Mouse (Mus musculus) common myeloid progenitor, adult 5-6 weeks (primary cell): ENCODE results near the gene Smg6. TPM values are rescaled to one million over a fixed set of nuclear protein-coding genes. Genes with fewer than 3 reads are reported as not detected.

Experiments used
- ATAC-seq: replicated peaks from 2 replicates; pipeline ENCODE4 v1.8.0; 2016; ENCODE audit warnings: low read depth, mild to moderate bottlenecking, moderate TSS enrichment, inconsistent platforms; ENCODE audit not compliant: poor library complexity, severe bottlenecking
- total RNA-seq: library from RNA; stranded (forward); fragments of 200-1000, 187-1606 nt; gene quantifications from 2 replicates; pipeline ENCODE4 v1.2.3, GENCODE M21; 2017

The Smg6 gene
- total RNA-seq, 1 experiment from 2014 or later: 46.7 TPM

DNA sequence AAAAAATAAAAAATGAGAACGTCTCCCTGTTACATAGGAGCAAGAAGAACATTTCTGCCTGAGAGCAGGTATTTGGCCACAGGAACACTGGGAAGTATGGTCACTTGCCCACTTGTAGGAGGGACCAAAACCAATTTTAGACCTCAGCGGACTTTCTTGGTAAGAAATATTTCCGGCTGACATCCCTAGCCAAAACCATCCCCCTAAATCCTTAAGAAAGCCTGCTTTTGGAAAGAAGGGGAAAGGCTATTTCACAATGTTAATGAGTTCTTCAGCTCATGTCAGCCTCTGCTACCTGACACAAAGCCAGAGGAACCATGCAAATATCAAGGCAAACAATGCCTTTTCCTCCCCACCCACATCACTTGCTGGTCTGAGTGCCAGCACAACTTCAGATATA, 108.5 kb downstream of the Smg6 start:
- ATAC-seq: no peak

DNA sequence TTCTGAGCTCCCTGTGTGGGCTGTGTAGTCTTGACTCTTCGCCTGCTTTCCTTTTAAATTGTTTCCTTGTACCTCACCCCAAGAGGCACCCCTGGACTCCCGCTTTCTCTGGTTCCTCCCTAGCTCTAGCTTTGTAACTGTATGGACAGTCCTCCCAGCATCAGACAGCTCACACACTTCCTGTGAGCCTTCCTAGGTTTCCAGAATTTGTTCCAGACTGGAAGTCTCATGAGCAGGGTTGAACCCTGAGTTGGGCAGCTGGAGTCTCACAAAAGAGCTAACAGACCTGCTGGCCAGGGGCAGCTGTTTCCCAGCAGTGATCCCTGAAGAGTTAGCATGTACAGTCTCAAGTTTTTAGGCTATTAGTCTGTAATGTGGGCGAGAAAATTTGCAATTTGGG, 118.7 kb downstream of the Smg6 start:
- ATAC-seq: no peak

DNA sequence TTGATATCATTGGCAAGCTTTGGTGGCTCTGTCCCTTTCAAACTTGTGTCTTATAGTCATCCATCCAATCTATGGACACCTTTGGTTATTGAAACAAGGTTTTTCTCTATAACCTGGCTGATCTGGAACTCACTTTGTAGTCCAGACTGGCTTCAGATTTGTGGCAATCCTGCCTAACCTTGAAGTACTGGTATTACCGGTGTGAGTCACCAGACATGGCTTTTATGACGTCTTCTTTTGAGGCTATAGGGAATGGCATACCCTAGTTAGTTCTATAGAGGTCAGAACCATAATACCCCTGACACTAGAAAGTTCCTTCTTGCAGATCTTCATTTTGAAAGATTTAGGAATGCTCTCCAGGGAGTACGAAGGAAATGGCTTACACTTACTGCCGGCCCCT, 120.2 kb downstream of the Smg6 start:
- ATAC-seq: no peak

DNA sequence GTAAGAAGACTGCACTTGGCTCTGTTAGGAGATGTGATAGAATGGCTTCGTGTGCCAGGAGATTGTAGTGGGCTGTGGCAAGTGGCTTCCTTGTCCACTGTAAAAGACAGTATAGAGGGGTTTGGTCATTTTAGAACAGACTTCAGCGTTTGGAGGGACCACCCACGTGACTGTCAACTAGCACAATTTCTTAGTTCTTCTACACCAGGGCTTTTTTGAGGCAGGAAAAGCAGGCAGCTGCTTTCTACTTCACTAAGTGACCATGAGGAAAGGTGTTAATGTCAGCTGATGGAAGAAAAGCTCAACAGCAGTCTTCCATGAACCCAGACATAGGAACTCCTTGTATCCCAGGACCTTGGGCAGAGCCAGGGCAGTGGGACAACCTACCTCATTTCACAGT, 121.0 kb downstream of the Smg6 start:
- ATAC-seq: no peak

DNA sequence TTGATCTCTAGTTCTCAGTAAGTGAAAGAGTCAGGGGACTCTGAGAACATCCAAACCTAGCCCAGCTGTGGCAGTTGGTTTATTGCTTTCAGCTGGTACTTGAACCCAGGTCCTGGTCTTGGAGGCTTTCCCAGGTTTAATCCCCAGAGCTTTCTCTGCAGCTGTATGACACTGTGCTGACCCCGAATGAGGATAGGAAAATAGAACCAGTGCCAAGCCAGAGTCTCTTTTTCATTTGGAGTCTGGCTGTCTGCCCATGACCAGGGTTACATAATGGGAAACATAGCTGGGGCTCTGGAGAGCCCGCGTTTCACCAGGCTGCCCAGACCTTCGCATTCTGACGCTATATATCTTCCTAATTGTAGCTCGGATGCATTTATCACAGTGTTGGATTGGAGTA, 121.4 kb downstream of the Smg6 start:
- no peak for ATAC-seq

DNA sequence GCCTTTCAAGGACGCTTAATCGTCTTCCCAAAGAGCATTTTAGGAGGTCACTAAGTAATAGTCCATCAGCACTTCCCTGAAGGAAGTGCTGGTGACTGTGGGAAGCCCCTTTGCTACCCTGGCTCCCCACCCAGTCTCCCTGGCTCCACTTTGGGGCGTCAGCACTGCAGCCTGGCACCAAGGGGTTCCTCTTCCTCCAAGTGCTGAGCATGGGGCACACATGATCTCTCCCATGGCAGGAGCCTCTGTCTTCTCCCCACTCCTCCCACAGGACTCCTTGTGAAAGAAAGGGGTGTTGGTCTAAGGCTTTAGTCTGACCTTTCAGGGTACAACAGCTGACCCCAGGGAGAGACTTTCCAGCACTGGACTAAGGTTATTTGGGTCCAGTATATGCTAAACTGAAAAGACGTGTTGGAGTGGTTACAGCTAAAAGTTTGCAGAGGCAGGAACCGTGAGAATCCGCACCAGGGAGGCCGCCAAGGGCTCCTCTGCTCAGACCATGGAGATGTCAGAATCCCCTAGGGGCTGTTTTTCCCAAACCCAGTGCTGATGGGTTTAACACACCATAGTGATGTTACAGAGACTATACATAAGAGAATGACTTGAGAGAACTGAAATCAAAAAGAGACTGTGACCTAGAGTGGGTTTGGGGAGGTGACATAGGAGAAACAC, 122.2 kb downstream of the Smg6 start:
- no peak for ATAC-seq

DNA sequence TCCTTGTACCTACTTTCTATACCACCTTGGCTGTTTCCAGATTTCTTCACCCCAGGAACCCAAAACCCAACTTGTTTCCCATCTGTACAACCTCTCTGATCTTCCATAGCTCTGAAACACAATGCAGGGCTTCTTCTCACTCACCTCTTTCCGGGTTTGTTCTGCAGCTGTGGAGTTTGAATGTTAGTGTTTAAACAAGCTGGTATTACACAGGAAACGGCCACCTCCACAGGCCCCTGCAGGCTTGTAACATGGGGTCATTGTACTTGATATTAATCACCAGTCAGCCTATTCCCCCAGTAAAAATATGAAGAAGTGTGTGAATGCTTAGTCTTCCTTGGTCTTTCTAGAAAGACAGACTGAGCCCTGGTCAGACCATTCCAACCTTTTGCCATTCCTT, 123.5 kb downstream of the Smg6 start:
- no peak for ATAC-seq

DNA sequence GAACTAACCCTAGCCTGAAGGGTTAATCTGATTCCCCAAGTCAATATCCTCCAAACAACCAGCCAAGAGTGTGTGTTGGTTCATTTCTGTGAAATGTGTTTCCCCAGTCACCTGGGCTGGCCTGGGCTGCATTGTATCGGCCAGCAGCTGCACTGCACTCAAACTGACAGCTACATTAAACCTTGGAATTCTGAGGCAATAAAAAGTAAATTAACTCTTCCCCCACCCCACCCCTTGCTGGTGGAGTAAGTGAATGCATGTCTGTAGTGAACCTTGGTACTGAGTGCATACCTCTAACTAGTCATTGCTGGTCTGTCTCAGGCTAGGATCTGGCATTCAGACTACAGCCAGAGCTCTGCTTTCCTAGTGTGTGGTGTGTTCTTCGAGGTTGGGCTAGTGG, 124.2 kb downstream of the Smg6 start:
- no peak for ATAC-seq

DNA sequence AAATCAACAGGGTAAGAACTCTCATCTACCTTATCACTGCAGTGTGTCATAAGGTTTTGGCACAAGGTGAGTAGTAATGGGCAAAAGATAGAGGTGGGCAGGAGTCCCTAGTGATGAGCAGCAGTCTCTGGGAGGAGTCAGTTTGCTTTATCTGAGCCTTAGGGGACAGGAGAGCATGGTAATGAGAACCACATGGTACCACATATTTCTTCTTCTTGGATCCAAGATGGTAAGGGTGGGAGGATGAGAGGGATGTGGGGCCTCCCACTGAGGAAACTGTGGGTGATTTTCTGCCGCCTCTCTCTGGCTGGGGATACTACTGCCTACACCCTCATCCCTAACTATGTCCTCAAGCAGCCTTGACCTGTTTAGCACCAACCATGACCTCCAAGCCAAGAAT, 125.6 kb downstream of the Smg6 start:
- no peak for ATAC-seq

DNA sequence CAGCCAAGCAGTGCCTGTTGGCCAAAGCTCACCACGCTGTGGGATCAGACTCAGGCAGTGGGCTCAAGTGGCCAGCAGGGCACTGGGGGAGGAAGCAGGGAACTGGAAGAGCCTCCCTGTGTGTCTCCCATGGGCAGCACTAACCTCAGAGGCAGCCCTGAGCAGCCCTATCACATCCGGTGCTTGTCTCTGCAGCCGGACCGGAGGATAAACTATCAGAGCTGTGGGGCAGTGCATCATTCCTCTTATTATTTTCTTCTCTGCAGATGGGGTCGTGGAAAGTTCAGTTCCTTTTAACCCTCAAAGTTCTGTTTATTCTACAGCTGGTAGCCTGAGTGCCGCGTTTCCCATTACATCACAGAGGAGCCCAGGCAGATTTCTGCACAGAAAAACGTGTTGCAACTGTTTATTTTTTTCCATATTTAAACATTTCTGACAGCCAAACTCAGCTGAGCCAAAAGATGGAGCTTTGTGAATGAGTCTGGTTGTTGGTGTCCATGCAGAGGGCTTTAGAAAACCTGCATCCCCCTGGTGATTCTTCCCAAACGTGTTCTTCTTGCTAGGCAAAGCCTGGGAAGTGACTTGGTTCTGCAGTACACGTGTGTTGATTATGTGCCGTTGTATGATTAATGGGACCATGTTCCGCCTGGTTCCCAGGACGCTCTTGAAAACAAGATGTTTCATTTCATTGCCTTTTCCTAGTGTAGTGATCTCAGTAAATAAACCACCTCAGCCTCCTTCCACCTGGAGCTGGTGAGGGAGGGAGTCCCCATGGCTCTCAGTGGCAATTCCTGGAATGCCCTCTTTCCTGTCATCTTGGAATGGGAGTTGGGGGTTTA, 126.3 kb downstream of the Smg6 start:
- ATAC-seq: peak; percentile 42; the same call in 1 of the 2 replicates

DNA sequence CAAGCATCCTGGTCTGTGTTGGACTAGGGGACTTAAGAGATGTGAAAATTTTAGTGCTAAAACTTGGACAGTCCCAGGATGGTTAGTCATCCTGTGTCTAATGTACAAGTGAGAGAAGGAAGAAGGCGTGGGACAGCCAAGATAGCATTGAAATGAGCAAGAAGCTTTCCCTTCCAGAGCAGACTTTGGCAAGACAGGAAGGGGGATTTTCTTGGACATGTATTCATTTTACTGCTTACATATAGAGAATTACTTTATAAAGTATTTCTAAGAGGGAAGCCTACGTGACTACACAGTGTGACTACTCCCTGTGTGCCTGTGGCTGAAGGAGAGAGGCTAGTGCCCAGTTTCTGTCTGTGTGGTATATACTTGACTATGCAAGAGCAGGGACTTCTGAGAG, 127.4 kb downstream of the Smg6 start:
- ATAC-seq: no peak

DNA sequence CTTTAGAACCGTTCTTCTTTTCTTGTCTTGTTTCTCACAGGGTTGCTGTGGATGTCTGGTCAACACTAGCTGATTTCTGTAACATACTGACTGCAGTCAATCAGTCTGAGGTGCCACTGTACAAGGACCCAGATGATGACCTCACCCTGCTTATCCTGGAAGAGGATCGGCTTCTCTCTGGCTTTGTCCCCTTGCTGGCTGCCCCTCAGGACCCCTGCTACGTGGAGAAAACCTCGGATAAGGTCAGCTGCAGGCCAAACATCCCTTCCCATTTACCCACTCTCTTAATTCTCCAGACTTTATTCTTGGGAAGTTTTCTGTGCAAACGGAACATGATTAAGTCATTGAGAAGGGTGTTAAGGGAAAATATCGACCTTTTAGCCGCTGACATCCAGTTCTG, 128.1 kb downstream of the Smg6 start:
- no peak for ATAC-seq

DNA sequence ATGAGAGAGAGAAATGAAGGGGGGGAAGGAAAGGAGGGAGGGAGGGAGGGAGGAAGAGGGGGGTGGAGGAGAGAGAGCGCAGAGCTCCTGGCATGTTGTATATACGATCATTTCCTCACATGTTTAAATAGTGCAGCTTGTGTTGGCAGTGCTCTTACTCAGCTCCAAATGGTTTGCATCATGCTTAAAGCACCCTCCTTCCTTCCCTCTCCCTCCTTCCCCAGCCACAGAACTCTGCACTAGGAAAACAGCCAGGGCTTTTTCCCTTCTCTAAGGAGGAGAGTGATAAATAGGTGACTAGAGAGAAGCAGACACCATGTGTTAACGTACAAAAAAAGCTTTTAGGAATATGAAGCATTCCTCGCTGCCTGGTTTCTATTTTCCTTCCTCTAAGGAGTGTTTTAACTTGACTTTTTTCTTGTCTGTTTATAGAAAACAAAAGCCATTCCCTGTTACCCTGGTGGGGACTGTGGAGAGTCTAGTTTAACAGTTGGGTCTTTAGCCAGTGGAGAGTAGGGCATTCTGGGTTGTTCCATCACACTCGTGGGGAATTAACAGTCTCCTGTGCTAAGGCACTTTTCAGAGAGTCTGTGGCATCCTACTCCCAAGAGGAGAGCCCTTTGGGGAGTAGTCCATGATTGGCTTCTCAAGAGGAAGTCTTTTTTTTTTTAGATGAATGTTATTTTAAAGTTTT, 128.7 kb downstream of the Smg6 start:
- no peak for ATAC-seq

DNA sequence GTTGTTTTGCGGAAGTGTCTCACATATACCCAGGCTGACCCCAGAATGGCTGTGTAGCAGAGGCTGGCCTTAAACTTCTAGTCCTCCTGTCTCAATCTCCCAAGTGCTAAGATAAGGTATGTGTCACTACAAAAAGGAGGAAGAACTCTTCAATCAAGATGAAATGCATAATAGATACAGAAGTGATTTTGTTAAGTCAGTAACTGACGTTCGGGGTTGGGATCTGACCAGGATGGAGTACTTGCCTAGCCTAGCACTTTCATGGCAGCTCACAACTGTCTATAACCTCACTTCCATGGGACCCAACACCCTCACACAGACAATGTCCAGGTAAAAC, 129.2 kb downstream of the Smg6 start:
- ATAC-seq: no peak

DNA sequence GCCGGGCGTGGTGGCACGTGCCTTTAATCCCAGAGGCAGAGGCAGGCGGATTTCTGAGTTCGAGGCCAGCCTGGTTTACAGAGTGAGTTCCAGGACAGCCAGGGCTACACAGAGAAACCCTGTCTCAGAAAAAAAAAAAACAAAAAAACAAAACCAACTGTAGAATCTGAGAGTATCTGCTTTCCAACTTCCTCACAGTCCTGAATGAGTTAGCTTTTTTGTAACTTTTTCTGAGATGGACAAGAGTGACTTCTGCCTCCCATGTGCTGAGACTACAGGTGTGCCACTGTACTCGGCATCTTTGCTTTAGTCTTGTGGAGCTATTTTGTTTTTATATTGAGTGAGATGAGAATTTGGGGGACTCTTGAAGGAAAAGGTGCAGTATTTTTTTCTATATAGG, 137.0 kb downstream of the Smg6 start:
- ATAC-seq: no peak

DNA sequence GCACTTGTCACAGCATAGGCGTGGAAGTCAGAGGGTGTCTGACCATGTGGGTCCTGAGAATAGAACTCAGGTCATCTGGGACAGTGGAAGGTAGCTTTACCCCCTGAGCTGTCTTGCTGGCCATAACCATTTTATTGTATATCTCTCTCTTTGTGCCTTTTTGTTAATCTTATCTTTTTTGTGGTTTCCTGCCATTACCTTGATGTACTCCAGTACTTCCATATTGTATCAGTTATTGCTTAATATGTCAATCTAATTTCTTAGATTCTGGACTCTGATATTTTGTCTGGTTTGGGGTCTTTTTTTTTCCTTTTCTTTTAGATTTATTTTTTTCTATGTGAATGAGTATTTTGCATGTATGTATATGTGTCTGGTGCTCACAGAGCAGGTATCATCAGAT, 138.6 kb downstream of the Smg6 start:
- ATAC-seq: no peak

DNA sequence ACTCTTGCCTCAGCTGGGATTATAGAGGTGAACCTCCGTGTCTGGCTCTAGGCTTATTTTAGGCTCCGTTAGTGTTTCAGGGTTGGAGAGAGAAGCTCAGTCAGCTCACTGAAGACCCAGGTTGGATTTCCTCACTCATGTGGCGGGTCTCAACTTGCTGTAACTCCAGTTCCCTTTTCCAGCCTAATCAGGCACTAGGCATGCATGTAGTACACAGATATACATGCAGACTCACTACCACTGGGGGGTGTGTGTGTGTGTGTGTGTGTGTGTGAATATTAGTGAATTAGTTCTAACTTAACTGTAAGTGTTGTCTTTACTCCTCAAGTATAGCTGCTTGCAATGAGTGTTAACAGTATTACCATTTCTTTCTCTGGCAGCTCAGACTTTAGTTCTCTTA, 145.7 kb downstream of the Smg6 start:
- ATAC-seq: peak; percentile 56; the same call in 1 of the 2 replicates

DNA sequence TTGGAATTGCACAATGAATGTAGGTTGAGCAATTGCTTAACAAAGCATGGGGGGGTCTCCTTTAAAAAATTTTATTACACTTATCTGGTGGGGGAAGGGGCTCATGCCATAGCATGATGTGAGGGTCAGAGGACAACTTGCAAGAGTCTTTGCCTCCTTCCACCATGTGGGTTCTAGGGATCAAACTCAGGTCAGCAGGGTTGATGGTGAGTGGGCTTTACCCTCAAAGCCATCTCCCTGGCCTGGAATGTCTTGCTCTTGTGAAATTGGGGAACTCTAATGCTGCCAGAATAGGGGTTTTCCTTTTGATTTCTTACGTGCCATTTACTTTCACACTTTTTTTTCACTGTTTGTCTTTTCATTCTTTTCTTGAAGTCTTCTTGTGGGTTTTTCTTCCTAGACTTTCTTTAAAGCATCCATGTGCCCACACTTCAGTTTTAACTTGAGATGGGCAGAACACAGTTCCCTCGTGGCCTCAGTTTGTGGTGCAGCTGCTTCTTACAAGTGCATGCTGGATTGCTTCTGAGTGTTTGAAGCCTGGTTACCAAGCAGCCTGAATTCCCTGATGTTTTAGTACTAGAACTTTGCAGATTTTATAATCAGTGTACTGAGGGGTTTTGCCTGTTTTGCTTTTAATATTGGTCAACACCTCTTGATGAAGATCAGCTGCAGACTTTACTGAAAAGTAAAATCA, 147.5 kb downstream of the Smg6 start:
- no peak for ATAC-seq

DNA sequence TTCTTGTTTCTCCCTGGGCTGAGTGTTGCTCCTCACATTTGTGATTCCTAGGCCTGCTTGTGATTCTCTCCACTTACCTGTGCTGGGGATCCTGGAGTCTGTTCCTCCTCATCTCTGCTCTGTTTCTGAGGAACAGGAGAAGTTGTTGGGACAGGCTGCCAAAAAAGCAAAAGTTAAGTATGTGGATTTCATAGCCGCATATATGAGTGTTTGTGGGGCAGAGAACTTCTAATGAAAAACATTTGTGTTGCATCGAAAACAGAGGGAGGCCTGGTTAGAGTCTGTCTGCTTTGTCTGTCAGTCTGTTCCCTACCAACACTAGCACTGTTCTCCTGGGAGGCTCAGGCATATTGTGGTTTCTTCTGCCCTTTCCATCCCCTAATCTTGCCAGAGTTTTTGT, 148.1 kb downstream of the Smg6 start:
- no peak for ATAC-seq

DNA sequence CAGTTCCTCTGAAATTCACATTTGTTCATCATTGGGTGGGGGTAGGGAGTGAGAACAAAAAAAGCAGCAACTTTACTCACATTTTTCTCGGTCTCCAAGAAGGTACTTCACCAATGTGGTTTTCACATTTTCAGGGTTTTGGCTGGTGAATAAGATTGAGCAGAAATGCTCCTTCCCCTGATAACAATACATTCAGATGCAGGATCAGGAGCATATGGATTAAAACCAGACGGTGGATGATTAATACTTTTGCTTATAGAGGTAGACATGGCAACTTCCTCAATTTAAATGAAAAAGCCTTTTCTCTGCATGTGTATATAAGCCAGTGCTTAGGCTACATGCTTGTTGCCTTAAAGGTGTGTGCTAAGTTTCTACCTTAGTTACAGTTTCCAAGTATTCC, 148.9 kb downstream of the Smg6 start:
- no peak for ATAC-seq

DNA sequence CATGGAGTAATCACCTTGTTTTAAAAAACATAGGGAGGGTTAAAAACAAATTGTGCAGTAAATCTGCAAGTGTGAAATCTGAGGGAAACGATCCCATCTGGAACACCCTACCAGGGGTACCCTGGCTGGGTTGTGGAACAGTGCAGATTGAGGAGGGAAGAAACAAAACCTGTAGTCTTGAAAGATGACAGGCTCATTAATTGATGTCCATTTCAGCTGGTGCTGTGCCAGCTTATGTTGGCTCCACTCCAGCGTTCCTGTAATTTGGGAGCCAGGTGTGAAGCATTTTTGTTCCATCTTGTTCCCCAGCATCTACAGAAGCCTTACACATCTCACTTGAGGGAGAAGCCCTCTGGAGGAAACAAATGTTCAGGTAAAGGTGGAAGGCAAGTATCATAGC, 153.0 kb downstream of the Smg6 start:
- ATAC-seq: no peak
